Mouse (Mus musculus) ES-E14 (cell line): Measurements from ENCODE around the gene Olfr458.

Experiments
- HCFC1 ChIP-seq: IDR thresholded peaks from 2 replicates; pipeline ENCODE4 v1.6.1; 2012; ENCODE audit warnings: low read length, inconsistent platforms, borderline replicate concordance; ENCODE audit not compliant: insufficient read depth
- MAFK ChIP-seq: IDR thresholded peaks from 2 replicates; pipeline ENCODE4 v1.6.1; 2014; ENCODE audit warnings: mild to moderate bottlenecking, low read depth, low read length, inconsistent platforms; ENCODE audit not compliant: insufficient read depth
- ZC3H11A ChIP-seq: IDR thresholded peaks from 2 replicates; pipeline ENCODE4 v1.6.1; 2012; ENCODE audit warnings: low read depth, mild to moderate bottlenecking, inconsistent platforms, low read length, borderline replicate concordance
- ZNF384 ChIP-seq: IDR thresholded peaks from 2 replicates; pipeline ENCODE4 v1.6.1; 2012; ENCODE audit warnings: low read depth, low read length, inconsistent platforms

DNA sequence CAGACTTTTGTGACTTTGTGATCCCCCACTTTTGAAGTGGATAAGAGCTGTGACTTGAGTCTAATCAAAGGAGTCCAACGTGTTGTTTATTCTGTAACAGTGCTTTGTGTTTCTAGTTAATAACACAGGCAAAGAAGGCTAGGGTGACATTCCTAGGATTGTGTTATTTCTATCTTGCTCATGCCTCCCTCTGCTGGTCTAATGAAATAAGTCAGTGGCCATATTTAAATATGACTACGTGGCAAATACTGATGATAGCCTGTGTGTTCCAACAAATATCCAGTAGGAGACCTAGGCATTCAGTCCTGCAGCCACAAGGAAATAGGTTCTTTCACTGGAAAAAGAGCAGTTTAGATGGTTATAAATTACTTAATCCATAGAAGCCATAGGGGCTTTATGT lies 31.4 kb downstream of the Olfr458 start:
- TF ChIP-seq ZC3H11A (no peak), ZNF384 (no peak), MAFK (no peak), HCFC1 (no peak)
